Mouse (Mus musculus) embryonic fibroblast, embryonic 13.5 days (primary cell): Measurements from ENCODE around the gene Sbk1. TPM values are rescaled to one million over a fixed set of nuclear protein-coding genes. Genes with fewer than 3 reads are reported as not detected.

ENCODE experiments used
- H3K27ac ChIP-seq: 2 replicates; pipeline ENCODE4 v1.5.1; 2012; ENCODE audit warnings: low read length, control low read depth, inconsistent platforms; ENCODE audit not compliant: insufficient read depth
- H3K4me1 ChIP-seq: 2 replicates; pipeline ENCODE4 v1.6.1; 2011; ENCODE audit warnings: low read length; ENCODE audit not compliant: control insufficient read depth, insufficient read depth
- H3K4me3 ChIP-seq: 2 replicates; pipeline ENCODE4 v1.5.1; 2011; ENCODE audit warnings: mild to moderate bottlenecking, control low read depth, low read length; ENCODE audit not compliant: insufficient read depth
- CTCF ChIP-seq: IDR thresholded peaks from 2 replicates; pipeline ENCODE4 v1.5.1; 2011; ENCODE audit warnings: mild to moderate bottlenecking, control low read depth, low read length, moderate library complexity, borderline replicate concordance; ENCODE audit not compliant: insufficient read depth
- POLR2A ChIP-seq: IDR thresholded peaks from 2 replicates; pipeline ENCODE4 v1.6.1; 2011; ENCODE audit warnings: low read depth, mild to moderate bottlenecking, control low read depth, low read length, moderate library complexity
- polyA plus RNA-seq: library from polyadenylated mRNA; stranded (reverse); fragments of >200 nt; gene quantifications from 2 replicates; pipeline ENCODE4 v1.2.4, GENCODE M21; 2011; ENCODE audit warnings: low read depth; ENCODE audit not compliant: missing spikeins, insufficient read length

Sbk1 gene
- polyA plus RNA-seq, 1 experiment = 5.8 TPM

GRCm38 (mm10) chr7:126263964-126264363 is 8.5 kb upstream of the Sbk1 start:
- Histone ChIP-seq H3K4me3 (no peak overlapping the region), H3K4me1 (no peaks in the 10 kb centered on the region), H3K27ac (no peak overlapping the region)
- TF ChIP-seq CTCF (no peak), POLR2A (no peak)

GRCm38 (mm10) chr7:126265949-126266348 is 6.5 kb upstream of the Sbk1 start:
- Histone ChIP-seq H3K4me3 (no peak overlapping the region), H3K27ac (no peak overlapping the region), H3K4me1 (no peaks in the 10 kb centered on the region)
- TF ChIP-seq POLR2A = no peak
- TF ChIP-seq CTCF = no peak

- Histone ChIP-seq H3K4me3 (no peak overlapping the region), H3K4me1 (no peaks in the 10 kb centered on the region), H3K27ac (no peak overlapping the region)
- TF ChIP-seq POLR2A = no peak
- TF ChIP-seq CTCF = no peak
Observed at GRCm38 (mm10) chr7:126266372-126266870, 6.0 kb upstream of the Sbk1 start.

- TF ChIP-seq CTCF (no peak), POLR2A (no peak)
- Histone ChIP-seq H3K4me3 (no peak overlapping the region), H3K4me1 (no peaks in the 10 kb centered on the region), H3K27ac (no peak overlapping the region)
Observed at GRCm38 (mm10) chr7:126267606-126268005, 4.8 kb upstream of the Sbk1 start.

- no peak for TF ChIP-seq CTCF
- TF ChIP-seq POLR2A = no peak
- Histone ChIP-seq H3K4me1 (no peaks in the 10 kb centered on the region), H3K4me3 (peak overlapping the region; percentile 87), H3K27ac (no peak overlapping the region)
Observed at GRCm38 (mm10) chr7:126272770-126273311, 422 bp downstream of the Sbk1 start.

GRCm38 (mm10) chr7:126273351-126274042 is 1.1 kb downstream of the Sbk1 start:
- Histone ChIP-seq H3K4me1 (no peaks in the 10 kb centered on the region), H3K27ac (no peak overlapping the region), H3K4me3 (peak overlapping the region; percentile 87)
- no peak for TF ChIP-seq CTCF
- no peak for TF ChIP-seq POLR2A

GRCm38 (mm10) chr7:126274137-126274536 is 1.7 kb downstream of the Sbk1 start:
- Histone ChIP-seq H3K4me1 (no peaks in the 10 kb centered on the region), H3K27ac (no peak overlapping the region), H3K4me3 (no peak overlapping the region)
- TF ChIP-seq CTCF (no peak), POLR2A (no peak)

- H3K4me1 ChIP-seq = no peaks in the 10 kb centered on the region
- TF ChIP-seq POLR2A = no peak
- no peak for TF ChIP-seq CTCF
- no peak overlapping the region for H3K27ac ChIP-seq
- no peak overlapping the region for H3K4me3 ChIP-seq
Observed at GRCm38 (mm10) chr7:126274626-126275025, 2.2 kb downstream of the Sbk1 start.

GRCm38 (mm10) chr7:126275711-126276110 is 3.3 kb downstream of the Sbk1 start:
- Histone ChIP-seq H3K4me3 (no peak overlapping the region), H3K4me1 (no peaks in the 10 kb centered on the region), H3K27ac (no peak overlapping the region)
- TF ChIP-seq POLR2A (no peak), CTCF (no peak)

GRCm38 (mm10) chr7:126276297-126276696 is 3.9 kb downstream of the Sbk1 start:
- Histone ChIP-seq H3K4me3 (no peak overlapping the region), H3K27ac (no peak overlapping the region), H3K4me1 (no peaks in the 10 kb centered on the region)
- TF ChIP-seq CTCF (no peak), POLR2A (no peak)
